Mouse (Mus musculus) CH12.LX (cell line): ENCODE data around the gene Cbfa2t3. TPM values are rescaled to one million over a fixed set of nuclear protein-coding genes. Genes with fewer than 3 reads are reported as not detected.
A peak's percentile ranks its signal among the peaks of the same experiment; 100 is the strongest.

Experiments
- DNase-seq: peaks from one replicate; pipeline ENCODE4 v3.0.0-alpha.2; 2013; ENCODE audit errors: extremely low read depth
- H3K27ac ChIP-seq: 2 replicates; pipeline ENCODE4 v1.5.1; 2012; ENCODE audit warnings: low read depth, mild to moderate bottlenecking, control low read depth, moderate library complexity; ENCODE audit not compliant: insufficient read depth
- H3K27me3 ChIP-seq: replicated peaks from 2 replicates; pipeline ENCODE3; 2012; ENCODE audit warnings: inconsistent platforms
- H3K36me3 ChIP-seq, 2 experiments: replicated peaks in 1 of 2; 2 replicates each; pipeline versions ENCODE3 to v1.6.1; 2012; ENCODE audit warnings: inconsistent platforms in 1 of 2, low read length in 1 of 2, mild to moderate bottlenecking in 1 of 2, mixed read lengths in 1 of 2, moderate library complexity in 1 of 2; ENCODE audit not compliant: control insufficient read depth in 1 of 2, insufficient read depth in 1 of 2
- H3K4me1 ChIP-seq, 2 experiments: 2 replicates each; pipeline ENCODE4 v1.6.1; 2012; ENCODE audit warnings: inconsistent platforms in 1 of 2, moderate library complexity in 1 of 2; ENCODE audit not compliant: insufficient read depth in 2 of 2, control insufficient read depth in 1 of 2
- H3K4me2 ChIP-seq: 2 replicates; pipeline ENCODE4 v1.6.1; 2012; ENCODE audit warnings: low read depth, mild to moderate bottlenecking, control low read depth; ENCODE audit not compliant: poor library complexity, insufficient read depth, severe bottlenecking
- H3K4me3 ChIP-seq, 3 experiments: fragments of 150-350 bp in 1 of 3; sonication (generic) in 1 of 3; replicated peaks in 1 of 3; 2 replicates each; pipeline versions ENCODE3 to v1.5.1; 2011 to 2012; ENCODE audit warnings: low read depth in 2 of 3, low read length in 2 of 3, mild to moderate bottlenecking in 2 of 3, moderate library complexity in 2 of 3, control low read depth in 1 of 3, improper control_type of control experiment in 1 of 3, inconsistent platforms in 1 of 3, mixed read lengths in 1 of 3; ENCODE audit not compliant: poor library complexity in 1 of 3
- H3K79me2 ChIP-seq: replicated peaks from 2 replicates; pipeline ENCODE4 v1.6.1; 2012; ENCODE audit warnings: mild to moderate bottlenecking, moderate library complexity; ENCODE audit not compliant: control insufficient read depth, poor library complexity, insufficient read depth, severe bottlenecking; ENCODE audit errors: extremely low read depth
- H3K9ac ChIP-seq: 2 replicates; pipeline ENCODE4 v1.6.1; 2012; ENCODE audit warnings: low read depth, mild to moderate bottlenecking, control low read depth, moderate library complexity; ENCODE audit not compliant: insufficient read depth
- H3K9me3 ChIP-seq: replicated peaks from 2 replicates; pipeline ENCODE3; 2012; ENCODE audit warnings: low read length, inconsistent platforms, mixed read lengths
- BHLHE40 ChIP-seq: IDR thresholded peaks from 2 replicates; pipeline ENCODE4 v1.6.1; 2011; ENCODE audit warnings: mild to moderate bottlenecking, low read depth, low read length, improper control_type of control experiment
- CTCF ChIP-seq, 2 experiments: IDR thresholded peaks in 1 of 2; conservative IDR thresholded peaks in 1 of 2; 2 replicates each; pipeline ENCODE4 v1.5.1; 2011 to 2012; ENCODE audit warnings: low read depth in 2 of 2, low read length in 2 of 2, improper control_type of control experiment in 1 of 2, inconsistent platforms in 1 of 2, mild to moderate bottlenecking in 1 of 2, moderate library complexity in 1 of 2
- ETS1 ChIP-seq: conservative IDR thresholded peaks from 2 replicates; pipeline ENCODE4 v1.6.1; 2012; ENCODE audit warnings: low read depth, mild to moderate bottlenecking, inconsistent platforms, low read length, improper control_type of control experiment, moderate library complexity
- GABPA ChIP-seq: IDR thresholded peaks from 2 replicates; pipeline ENCODE4 v1.6.1; 2012; ENCODE audit warnings: low read depth, low read length, improper control_type of control experiment, inconsistent platforms; ENCODE audit not compliant: insufficient replicate concordance
- IRF4 ChIP-seq: IDR thresholded peaks from 2 replicates; pipeline ENCODE4 v1.6.1; 2014; ENCODE audit warnings: low read depth, mild to moderate bottlenecking, inconsistent platforms, low read length, improper control_type of control experiment
- KAT2A ChIP-seq: IDR thresholded peaks from 2 replicates; pipeline ENCODE4 v1.6.1; 2012; ENCODE audit warnings: low read length, improper control_type of control experiment, inconsistent platforms; ENCODE audit not compliant: insufficient replicate concordance
- MAX ChIP-seq: IDR thresholded peaks from 2 replicates; pipeline ENCODE4 v1.6.1; 2011; ENCODE audit warnings: low read length, improper control_type of control experiment
- MYC ChIP-seq: IDR thresholded peaks from 2 replicates; pipeline ENCODE4 v1.6.1; 2011; ENCODE audit warnings: low read depth, mild to moderate bottlenecking, improper control_type of control experiment, low read length
- NELFE ChIP-seq: IDR thresholded peaks from 2 replicates; pipeline ENCODE4 v1.6.1; 2011; ENCODE audit warnings: low read depth, low read length, improper control_type of control experiment
- RAD21 ChIP-seq: IDR thresholded peaks from 2 replicates; pipeline ENCODE4 v1.6.1; 2011; ENCODE audit warnings: low read depth, mild to moderate bottlenecking, low read length, improper control_type of control experiment, moderate library complexity
- RCOR1 ChIP-seq: conservative IDR thresholded peaks from 2 replicates; pipeline ENCODE4 v1.6.1; 2012; ENCODE audit warnings: low read depth, mild to moderate bottlenecking, inconsistent platforms, low read length, improper control_type of control experiment
- SMC3 ChIP-seq: IDR thresholded peaks from 2 replicates; pipeline ENCODE4 v1.6.1; 2011; ENCODE audit warnings: low read depth, low read length, improper control_type of control experiment
- TBP ChIP-seq: conservative IDR thresholded peaks from 2 replicates; pipeline ENCODE4 v1.6.1; 2011; ENCODE audit warnings: low read depth, low read length, improper control_type of control experiment
- ZC3H11A ChIP-seq: IDR thresholded peaks from 2 replicates; pipeline ENCODE4 v1.6.1; 2012; ENCODE audit warnings: low read depth, mild to moderate bottlenecking, inconsistent platforms, low read length, improper control_type of control experiment
- ZKSCAN1 ChIP-seq: IDR thresholded peaks from 2 replicates; pipeline ENCODE4 v1.6.1; 2012; ENCODE audit warnings: low read depth, inconsistent platforms, low read length, improper control_type of control experiment, borderline replicate concordance
- ZMIZ1 ChIP-seq: IDR thresholded peaks from 2 replicates; pipeline ENCODE4 v1.6.1; 2012; ENCODE audit warnings: low read depth, mild to moderate bottlenecking, inconsistent platforms, low read length, improper control_type of control experiment
- ZNF384 ChIP-seq: IDR thresholded peaks from 2 replicates; pipeline ENCODE4 v1.6.1; 2012; ENCODE audit warnings: low read depth, low read length, improper control_type of control experiment, inconsistent platforms
- dilution Hi-C: fragments of 300-500 bp; cut with MboI; formaldehyde crosslinking; loops from 2 replicates; pipeline ENCODE4 v1.14.3; 2020; ENCODE audit warnings: low sequenced_read_pairs; ENCODE audit not compliant: extremely low pct_unique_long_range_greater_than_20kb, extremely low pct_ligation_motif_present
- in situ Hi-C: fragments of 300-500 bp; cut with MboI; formaldehyde crosslinking; loops from 3 replicates; pipeline ENCODE4 v1.14.3; 2019; ENCODE audit warnings: low sequenced_read_pairs, low pct_ligation_motif_present, low pct_unique_long_range_greater_than_20kb, mixed read lengths
- polyA plus RNA-seq: library from polyadenylated mRNA; unstranded; fragments of >175 nt; gene quantifications from 2 replicates; pipeline ENCODE4 v1.2.1, GENCODE M21; 2012; ENCODE audit warnings: low read depth; ENCODE audit not compliant: insufficient read length
- total RNA-seq, 2 experiments: library from RNA; depleted of rRNA; stranded (reverse); fragments of 300-350 nt in 1 of 2; fragments of >200 nt in 1 of 2; gene quantifications; 2 replicates each; pipeline ENCODE4 v1.2.3; 2012 to 2014

The Cbfa2t3 gene
- total and polyA plus RNA-seq, 3 experiments, result 0.47 to 22.6 (median 2.1) TPM

- H3K9ac ChIP-seq, result no peak overlapping the region
- H3K4me2 ChIP-seq, result no peak overlapping the region
- peaks cover 19 to 35% of the 10 kb centered on the region in 2 experiments for H3K36me3 ChIP-seq
- dilution Hi-C loops, result no loop called here
- no peaks in the 10 kb centered on the region for H3K79me2 ChIP-seq
- in situ Hi-C loops, result no loop called here
- no peak overlapping the region for H3K27ac ChIP-seq
- H3K27me3 ChIP-seq, result no peaks in the 10 kb centered on the region
- TF ChIP-seq NELFE (no peak), KAT2A (no peak), ETS1 (no peak)
- no peaks in the 10 kb centered on the region for H3K9me3 ChIP-seq
- no peak overlapping the region for H3K4me3 ChIP-seq
- H3K4me1 ChIP-seq, result peaks cover 10 to 37% of the 10 kb centered on the region in 2 experiments
- no peak for DNase-seq
These were observed 73.1 kb downstream of the Cbfa2t3 start for GRCm38 (mm10) chr8:122625811-122626210.

DNA sequence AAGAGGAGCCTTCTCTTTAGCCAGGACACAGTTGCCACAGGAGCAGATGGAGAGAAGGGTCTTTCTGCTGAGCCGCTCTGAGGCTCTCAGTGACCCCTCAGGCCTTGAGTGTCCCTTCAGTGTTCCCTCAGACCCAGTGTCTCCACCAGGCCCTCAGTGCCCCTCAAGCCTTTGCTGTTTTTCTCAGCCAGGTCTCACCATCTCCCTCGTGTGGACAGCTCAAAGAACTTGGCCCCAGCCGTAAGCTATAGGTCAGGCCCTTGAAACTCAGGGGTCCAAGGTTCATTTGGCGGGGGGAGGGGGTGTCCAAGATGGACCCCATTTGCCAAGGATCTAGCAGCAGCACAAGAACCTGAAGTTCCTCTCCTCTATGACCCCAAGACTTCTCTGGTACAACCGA lies 74.3 kb downstream of the Cbfa2t3 start:
- TF ChIP-seq MAX (no peak), RCOR1 (no peak), ZKSCAN1 (no peak), RAD21 (peak; percentile 3; the same call in 1 of the 2 replicates), CTCF (conservative IDR thresholded peaks at IDR 0.05 in 1 of 2, IDR thresholded peaks at IDR 0.05 in 1 of 2; ENCODE audit: low read depth in 2 of 2, low read length in 2 of 2) (peak in 1 of 2 experiments; percentile 45; a peak in 2 of 4 replicates), BHLHE40 (no peak), KAT2A (no peak), GABPA (no peak), SMC3 (peak; percentile 44), IRF4 (no peak), MYC (no peak), TBP (no peak), ZNF384 (no peak), ZC3H11A (no peak), ZMIZ1 (no peak)
- Histone ChIP-seq H3K79me2 (no peaks in the 10 kb centered on the region), H3K9me3 (no peaks in the 10 kb centered on the region), H3K4me1 (peaks cover 10 to 47% of the 10 kb centered on the region in 2 experiments), H3K36me3 (peaks cover 12 to 24% of the 10 kb centered on the region in 2 experiments), H3K4me2 (no peak overlapping the region), H3K4me3 (no peak overlapping the region), H3K27ac (no peak overlapping the region), H3K9ac (no peak overlapping the region), H3K27me3 (no peaks in the 10 kb centered on the region)
- no peak for DNase-seq
- in situ Hi-C loops, result loop anchor here (5.0 kb wide), 1 partner anchor 203 kb away; no protein-coding TSS in a partner anchor
- dilution Hi-C loops, result no loop called here
